Mouse (Mus musculus) skeletal muscle tissue, adult 2 months (tissue): ENCODE measurements at regions not wholly inside any gene's neighbourhood (a gene's known extent, or its start where the extent isn't known, plus 50 kb on each side); places are given as distances from the start of the nearest gene placed in this dataset.
A peak's percentile ranks its signal among the peaks of the same experiment; 100 is the strongest.

Experiments used
- DNase-seq: peaks from one replicate; pipeline ENCODE4 v3.0.0-alpha.2; 2012; ENCODE audit warnings: low read depth, low spot score

GRCm38 (mm10) chr7:142593729-142594375 lies 61.4 kb downstream of the Mrpl23 start:
- no peak for DNase-seq

GRCm38 (mm10) chr7:142595412-142595811 lies 62.9 kb downstream of the Mrpl23 start:
- DNase-seq = no peak

GRCm38 (mm10) chr7:142596211-142596610 lies 63.7 kb downstream of the Mrpl23 start:
- no peak for DNase-seq

- no peak for DNase-seq
Measured at GRCm38 (mm10) chr7:142597961-142598360, 65.5 kb downstream of the Mrpl23 start.

GRCm38 (mm10) chr7:142599942-142600341 lies 66.7 kb downstream of the Igf2 start:
- peak; percentile 87 for DNase-seq

- DNase-seq = peak; percentile 95
Measured at GRCm38 (mm10) chr7:142600400-142600799, 66.2 kb downstream of the Igf2 start.
